Mouse (Mus musculus): ENCODE measurements around the gene Tmem88.

Tmem88 gene

DNA sequence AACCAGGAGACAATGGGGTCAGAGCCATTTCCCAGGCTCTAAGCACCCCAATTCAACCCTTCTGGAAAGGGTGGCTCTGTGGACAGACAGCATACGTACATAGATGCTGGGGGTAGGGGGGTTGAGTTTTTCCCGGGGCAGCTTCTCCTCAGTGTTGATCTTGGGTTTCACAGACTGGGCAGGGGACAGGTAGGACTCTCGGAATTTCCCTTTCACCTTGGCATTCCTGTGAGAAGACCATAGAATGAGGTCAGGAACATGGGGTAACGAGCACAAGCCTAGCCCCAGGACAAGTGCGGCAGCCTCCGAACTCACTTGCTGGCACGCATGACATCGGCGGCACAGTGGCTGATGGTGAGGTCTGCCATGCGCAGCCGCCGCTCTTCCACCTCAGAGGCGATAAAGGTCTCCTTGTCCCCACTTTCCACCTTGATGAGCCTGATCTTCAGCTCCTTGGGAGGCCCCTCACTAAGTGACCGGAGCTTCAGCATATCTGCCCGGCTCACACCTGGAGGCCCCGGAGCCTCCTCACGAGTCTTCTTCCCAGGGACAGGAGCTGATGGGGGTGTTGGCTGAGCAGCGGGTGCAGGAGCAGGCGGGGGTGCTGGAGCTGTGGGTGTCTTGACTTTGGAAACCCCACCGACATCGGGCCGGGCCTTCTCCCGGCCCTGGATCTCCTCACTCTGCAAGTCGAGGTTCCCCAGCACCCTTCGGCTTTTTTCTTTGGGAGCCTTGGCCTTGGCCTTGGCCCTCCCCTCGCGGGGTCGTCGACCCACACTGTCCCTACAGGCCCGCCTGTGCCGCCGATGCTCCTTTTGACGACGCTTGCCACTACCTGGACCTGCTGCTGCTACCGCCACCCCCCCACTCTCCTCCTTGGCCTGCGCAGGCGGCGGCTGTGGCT lies 5.9 kb upstream of the Tmem88 start:
- peak; percentile 19 to 46 for DNase-seq

DNA sequence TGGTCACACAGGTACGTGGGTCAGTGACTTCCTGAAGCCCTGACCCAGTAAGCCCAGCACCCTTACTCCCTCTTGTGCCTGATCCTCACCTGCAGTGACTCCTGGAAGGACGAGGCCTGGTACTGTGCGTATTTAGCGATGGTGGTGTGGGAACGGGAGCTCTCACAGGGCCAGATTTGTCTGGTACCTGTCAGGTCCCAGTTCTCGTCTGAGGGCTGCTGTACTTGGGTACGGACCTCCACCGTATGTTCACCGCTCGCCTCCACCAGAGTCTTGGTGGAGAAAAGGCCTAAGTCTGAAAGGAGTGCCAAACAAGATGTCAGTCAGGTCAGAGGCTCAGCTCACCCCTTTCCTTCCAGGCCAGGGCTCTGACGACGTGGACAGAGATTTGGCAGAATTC lies 4.0 kb upstream of the Tmem88 start:
- peak; percentile 22 to 32 for DNase-seq

DNA sequence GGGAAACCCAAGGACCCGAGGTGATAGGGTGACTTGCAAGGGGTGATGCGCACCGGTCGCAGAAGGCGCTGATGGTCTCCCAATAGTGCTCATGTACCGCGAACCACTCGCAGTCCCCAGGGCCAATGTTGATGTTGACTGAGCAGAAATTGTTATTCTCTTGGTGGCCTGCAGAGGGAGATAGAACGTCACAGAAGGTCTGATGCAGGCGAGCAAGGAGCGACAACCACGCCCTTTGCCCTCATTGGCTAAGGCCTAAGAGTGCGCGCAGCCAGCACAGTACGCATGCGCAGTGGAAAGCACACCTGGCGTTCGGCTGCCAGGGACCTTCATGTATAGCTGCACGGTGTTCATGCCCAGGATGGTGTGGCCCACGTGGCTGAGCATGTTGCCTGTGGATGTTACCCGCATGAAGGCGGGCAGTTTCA lies 3.2 kb upstream of the Tmem88 start:
- peak; percentile 92 to 97 for DNase-seq

DNA sequence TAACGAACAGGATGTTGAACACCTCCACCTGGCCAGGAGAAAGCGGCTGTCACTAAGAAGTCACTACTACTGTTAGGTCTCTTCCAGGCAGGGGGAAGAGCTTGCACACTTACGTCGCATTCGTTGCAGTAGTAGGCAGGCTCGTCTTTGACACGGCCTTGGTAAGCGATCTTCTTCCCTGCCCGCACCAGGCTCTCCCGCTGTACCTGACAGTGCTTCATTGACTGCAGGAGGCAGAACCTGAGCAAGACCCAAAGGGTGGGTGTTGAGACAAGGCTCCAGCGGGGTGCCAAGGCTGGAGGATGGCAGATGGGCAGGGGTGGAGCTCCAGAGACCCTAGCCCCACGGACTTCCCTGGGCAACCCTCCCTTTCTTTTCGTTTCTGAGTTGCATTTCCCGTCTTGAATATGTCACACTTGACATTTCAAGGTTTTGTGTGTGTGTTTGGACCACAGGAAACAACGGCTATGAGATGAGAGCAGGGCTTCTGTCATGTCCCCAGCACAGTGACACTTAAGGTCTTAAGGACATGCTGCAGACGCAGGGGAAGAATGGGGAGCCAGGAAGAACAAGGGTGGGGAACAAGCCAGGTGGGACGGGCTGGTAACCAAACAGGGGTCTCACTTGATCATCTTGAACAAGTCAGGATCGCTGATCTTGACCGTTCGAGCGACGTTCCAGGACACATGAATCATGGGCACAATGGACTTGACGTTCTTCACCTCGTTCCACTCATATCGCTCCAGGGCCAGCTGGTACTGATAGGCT lies 2.2 kb upstream of the Tmem88 start:
- peak in 1 of 2 experiments; percentile 41 for DNase-seq

DNA sequence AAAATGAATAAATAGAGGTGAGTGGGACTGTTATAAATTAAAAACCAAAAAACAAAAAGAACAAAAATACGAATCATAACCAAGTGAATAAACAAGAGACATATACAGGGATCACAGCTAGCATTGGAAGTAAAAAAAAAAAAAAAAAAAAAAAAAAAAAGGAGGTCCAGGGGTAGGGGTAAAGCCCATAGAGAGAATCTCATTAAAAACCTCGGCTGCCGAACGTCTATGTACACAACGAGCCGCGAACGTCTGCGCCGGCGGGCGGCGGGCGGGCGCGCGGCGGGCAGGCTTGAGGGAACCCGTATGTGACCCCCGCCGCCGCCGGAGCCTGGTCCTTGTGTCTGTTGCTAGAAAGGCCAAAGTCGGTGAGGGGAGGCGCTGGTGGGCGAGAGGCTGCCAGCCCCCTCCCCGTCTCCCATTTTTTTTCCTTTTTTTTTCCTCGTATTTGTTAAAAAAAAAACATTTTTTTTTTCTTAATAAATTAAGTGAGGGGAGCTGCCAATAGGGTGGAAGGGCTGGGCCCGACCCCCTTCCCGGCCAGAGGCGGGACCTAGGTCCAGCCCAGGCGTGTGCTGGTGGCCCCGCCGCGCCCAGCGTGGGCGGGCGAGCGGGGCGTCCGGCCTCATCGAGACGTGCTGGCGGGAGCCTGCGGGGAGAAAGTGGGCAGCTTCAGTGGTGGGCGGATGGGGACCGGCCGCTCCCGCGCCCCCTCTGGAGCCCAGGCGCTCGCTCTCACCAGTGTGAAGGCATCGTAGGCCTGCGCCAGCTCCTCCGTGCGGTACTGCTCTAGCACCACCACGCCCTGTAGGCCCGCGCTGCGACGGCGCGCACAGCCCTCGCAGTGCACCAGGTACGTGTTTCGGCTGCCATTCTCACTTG lies 1.4 kb upstream of the Tmem88 start:
- DNase-seq, result peak; percentile 45 to 54

DNA sequence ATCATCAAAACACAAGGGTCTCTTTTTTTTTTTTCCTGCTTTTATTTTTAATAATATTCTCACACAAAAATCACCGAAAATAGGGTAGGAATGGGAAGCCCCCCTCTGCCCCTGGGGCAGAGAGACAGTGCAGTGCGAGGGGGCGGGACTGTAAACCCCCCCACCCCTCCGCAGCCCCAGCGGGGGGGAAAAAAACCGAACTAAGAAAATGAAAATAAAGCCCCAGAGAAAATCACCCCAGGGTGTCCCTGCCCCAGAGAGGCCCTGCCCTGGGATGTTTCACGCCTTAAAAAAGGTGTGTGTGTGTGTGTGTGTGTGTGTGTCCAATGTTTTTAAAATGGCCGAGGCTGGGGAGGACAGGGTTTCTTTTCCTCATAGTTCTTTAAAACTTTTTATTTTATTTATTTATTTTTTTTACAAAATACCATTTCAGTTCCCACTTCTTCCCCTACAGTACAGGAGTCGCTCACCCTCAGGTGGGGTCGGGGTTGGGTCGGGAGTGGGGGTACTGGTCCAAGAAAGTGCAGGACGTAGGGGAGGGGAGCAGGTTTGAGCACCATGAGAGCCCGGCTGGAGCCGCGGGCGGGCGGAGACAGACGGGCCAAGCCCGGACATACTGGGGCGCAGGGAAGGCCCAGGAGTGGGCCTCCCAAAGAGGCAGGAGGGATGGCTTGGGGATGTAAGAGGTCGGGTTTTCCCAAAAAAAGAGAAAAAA lies 609 bp upstream of the Tmem88 start:
- DNase-seq, result peak in 1 of 2 experiments; percentile 46

DNA sequence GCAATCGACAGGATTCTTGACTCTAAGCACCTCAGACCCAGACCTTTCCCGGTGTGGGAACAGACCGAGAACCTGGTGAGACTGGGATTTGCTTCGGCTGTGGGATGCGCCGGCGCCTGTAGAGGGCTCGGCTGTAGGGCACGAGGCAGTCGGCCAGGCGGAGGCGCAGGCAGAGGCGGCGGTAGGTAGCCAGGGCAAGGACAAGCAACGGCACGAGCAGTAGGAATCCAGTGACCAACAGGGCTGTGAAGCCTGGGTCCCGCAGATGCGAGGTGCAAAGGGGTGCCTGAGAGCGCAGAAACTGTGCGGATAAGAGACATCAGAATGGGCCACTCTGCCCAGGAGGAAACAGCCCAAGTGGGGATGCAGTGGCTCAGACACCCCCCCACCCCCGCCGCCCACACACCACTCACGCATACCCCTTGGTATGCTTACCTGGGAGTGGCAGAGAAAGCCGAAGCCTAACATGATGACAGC lies 415 bp downstream of the Tmem88 start:
- DNase-seq, result peak; percentile 63 to 74

DNA sequence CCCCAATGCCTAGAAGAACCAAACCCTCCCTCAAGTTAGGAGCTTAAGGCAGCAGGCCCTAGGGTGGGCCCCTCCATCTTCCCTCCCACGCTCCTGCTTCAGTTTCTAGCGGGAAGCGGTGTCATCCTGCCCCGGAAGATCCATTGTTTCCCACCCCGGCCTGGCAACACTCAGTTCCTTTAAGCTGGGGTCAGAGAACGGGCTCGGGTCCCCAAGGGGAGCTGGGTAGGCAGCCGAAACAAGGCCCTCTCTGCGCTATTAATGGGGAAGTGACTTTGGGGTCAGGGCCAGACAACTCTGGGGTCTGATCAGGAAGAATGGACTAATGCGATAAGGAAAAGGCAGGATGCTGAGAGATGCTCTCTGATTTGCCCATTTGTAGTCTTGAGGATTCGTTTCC lies 1.3 kb downstream of the Tmem88 start:
- peak in 1 of 2 experiments; percentile 36 for DNase-seq

DNA sequence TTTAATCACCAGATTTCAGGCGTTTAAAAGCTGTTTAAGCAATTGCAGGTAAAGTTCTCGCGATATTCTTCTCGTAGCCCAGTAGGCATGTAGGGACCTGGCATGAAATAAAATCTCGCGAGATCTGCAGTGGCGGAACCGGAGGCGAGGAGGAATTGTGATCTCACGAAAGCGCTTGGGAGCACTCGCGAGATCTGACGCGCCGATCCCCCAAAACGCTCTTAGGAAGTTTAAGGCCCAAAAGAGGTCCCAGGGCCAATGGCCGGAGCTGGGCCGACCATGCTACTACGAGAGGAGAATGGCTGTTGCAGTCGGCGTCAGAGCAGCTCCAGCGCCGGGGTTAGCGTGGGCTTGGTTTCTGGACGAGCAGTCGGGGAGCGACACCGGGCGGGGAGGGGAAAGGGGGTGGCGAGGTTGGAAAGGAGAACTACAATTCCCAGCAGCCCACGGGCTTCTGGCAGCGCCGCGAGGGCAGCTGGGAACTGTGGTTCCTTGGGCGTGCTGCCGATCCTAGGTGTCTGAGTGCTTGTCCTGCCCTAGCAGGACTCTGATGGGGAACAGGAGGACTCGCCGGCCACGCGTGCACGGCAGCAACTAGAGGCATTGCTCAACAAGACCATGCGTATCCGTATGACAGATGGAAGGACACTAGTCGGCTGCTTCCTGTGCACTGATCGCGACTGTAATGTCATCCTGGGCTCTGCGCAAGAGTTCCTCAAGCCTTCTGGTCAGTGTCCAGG lies 2.2 kb downstream of the Tmem88 start:
- peak; percentile 95 to 98 for DNase-seq

DNA sequence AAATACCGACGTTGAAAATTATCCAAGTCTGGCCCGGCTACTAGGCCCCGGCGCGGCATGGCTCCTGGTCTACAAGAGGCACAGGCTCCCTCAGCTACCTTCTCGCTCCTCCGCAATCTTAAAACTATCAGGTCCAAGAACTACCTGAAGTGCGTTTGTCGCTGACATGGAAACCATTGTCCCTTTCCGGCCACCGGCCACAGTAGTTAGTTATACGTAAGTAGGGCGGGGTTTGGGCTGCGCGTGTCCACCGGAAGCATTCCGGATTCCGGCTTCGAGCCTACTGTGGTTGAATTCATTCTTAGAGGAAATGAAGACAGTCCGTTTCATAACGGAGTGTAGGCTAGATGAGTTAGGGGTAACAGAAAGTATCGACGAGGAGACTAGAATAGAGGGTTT lies 2.8 kb downstream of the Tmem88 start, which contains the start of the genes Naa38 and Cyb5d1:
Gene Naa38 (plus strand): TSS at position 253 of the 399 bp plus-strand sequence.
Gene Cyb5d1 (minus strand): TSS at position 397 of the 399 bp plus-strand sequence.
- DNase-seq, result peak; percentile 93 to 95

DNA sequence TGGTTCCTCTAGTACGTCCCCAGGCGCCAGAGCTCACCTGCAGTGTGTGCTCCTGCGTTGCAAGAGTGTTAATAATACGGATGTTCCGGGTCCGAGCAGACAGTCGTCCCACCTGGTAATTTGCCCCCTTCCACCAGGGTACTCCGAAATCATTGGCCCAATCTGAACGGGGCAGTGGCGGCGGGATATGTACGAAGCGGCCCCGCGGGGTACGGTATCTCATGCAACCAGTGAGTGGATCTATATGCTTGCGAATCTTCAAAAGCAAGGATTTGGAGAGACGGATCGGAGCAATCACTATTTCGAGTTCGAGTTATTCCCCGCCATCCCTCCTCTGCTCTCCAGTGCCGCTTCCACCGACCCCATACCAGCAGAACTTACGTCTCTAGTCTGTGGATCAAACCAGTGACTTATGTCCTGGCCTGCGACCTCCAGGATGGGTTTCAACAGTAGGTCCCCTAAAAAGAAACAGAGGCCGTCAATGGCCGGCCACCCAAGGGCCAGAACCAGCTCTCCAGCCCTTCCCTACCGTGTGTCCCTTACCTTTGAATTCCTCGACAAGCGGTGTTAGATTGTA lies 3.4 kb downstream of the Tmem88 start:
- peak in 1 of 2 experiments; percentile 46 for DNase-seq

DNA sequence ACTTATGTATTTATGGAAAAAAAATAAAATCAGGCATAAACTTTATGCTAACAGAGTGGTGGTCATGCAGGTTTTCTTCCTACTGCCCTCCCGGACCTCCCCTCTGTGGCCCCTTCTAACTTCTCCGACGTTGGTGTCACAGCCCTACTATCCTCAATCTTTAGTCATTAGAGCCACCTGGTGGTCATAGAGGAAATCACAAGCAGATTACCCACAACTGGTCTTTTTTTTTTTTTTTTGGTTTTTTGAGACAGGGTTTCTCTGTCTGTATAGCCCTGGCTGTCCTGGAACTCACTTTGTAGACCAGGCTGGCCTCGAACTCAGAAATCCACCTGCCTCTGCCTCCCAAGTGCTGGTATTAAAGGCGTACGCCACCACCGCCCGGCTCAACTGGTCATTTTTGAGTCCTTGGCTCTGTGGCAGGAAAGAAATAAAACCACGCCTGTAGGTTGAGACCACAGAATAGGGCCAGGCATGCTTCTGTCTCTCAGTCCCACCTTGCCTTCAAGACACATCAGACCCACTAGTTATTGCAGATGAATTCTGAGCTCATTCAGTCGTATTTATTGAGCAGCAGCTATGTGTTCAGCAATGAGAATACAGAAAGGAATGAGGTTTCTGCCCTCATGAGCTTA lies 7.5 kb downstream of the Tmem88 start:
- DNase-seq, result peak; percentile 65 to 83

DNA sequence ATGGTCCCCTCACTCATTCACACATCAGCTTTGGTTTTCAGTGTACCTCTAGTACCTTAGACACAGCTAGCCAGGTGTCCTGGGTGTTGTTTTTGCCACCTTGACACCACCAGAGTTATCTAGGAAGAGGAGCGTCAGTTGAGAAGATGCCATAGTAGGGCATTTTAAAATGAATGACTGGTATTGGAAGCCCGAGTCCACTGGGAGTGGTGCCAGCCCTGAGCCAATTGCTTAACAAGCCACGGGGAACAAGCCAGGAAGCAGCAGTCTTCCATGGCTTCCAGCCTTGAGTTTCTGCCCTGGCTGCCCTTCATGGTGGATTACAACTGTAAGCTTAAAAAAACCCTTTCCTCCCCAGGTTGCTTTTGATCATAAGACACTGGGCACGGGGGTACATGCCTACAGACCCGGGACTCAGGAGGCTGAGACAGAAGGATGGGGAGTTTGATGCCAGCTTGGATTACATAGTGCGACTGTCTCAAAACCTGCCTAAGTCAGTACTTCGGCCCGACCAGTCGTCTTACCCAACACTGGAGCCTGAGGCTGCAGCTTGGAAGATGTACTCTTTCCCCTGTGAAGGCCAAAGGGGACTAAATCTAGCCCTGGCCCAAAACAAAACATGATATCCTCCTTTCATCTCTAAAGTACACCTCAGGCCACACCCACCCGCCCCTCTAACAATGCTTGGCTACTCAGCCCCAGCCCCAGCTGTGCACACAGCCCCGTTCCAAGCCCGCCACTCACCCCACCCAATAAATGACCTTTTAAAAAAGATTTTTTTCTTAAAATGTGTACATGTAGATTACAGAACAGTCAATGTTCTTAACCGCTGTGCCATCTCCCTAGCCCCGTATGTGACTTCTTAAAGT lies 8.3 kb downstream of the Tmem88 start:
- DNase-seq, result peak; percentile 52 to 75

DNA sequence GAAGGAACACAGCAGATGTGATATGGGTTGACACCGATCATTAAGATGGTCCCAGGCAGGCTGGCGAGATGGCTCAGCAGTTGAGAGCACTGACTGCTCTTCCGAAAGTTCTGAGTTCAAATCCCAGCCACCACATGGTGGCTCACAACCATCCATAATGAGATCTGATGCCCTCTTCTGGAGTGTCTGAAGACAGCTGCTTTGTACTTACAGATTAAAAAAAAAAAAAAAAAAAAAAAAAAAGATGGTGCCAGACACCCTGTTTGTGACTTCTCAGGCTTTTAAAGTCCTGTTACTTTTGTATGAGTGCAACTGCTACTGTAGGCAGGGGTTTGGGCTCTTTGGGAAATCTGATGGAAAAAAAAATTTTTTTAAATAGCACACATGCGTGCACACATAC lies 9.4 kb downstream of the Tmem88 start:
- DNase-seq, result no peak

DNA sequence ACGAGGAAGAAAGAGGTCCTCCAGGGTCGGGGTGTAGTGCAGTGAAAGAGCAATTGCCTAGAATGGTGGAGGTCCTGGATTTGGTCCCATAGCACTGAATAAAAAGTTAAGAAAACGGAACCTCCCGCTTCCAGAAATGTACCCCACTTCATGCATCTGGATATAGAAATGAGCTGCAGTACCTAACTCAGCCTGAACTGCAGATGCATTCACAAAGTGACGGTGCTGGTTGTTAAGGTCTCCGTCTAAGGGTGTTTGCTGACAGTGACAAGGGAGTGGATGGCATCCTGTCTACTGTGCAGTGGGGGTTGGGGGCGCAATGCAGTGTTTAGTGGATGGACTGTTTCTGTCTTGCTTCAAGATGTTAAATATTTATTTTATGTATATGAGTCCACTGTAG lies 11.3 kb downstream of the Tmem88 start:
- DNase-seq, result no peak

DNA sequence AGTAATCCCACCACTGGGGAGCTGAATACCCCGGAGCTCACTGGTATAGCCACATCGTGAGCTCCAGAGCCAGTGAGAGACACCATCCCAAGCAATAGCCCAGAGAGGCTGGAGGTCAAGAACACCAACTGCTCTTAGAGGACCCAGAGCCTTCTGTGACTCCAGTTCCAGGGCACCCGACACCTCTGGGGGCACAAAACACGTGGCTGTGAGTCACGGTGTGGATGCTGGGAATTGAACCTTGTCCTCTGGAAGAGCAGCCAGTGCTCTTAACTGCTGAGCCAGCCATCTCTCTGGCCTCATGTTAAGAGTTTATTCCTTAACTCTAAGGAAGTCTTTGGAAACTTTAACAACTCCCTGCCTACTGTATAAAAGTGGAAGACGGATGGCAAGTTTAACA lies 13.1 kb downstream of the Tmem88 start:
- DNase-seq, result no peak

DNA sequence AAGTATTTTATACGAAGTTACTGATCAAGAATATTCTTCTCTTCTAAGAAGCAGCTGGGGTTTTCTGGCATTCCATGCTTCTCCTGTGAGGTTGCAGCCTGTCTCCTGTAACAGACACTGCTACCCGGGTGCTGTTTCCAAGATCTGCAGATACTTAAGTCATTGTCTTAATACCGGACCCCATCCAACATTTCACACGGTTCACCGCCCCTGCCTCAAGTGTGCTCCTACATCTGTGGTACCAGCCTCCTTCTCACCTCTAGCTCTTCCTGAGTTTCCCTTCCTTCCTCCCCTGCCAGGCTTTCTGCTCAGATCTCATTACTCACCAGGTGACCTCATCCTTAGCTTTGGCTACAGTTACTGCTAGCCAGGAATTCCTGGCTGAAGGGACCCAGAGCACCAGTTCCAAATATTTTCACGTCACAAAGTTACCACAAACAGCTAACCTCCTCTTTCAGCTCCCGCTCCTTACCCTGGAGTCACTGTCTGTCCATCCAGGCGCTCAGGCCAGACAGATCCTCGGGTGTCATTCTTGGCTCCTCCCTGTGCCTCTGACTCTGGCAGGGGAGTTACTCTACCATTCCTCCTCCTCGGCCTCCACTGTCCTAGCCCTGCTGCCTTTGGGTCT lies 15.4 kb downstream of the Tmem88 start:
- peak; percentile 47 to 55 for DNase-seq

DNA sequence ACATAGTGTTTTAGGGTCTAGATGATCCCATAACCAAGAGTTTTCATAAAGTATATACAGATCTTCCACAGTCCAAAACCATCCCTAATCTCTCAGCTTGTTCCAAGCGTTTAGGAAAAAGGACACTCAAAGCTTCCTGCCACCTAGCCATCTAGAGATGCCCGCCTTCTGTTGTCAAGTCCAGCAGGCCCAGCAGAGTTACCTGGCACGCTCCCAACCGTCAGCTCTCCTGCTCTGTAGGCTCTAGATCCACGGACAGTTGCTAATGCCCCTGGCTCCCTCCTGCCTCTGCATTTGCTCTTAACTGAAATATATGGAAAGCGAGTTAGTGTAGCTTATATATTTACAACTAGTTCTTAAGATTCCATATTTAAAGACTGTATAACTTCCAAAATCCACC lies 16.7 kb downstream of the Tmem88 start:
- peak; percentile 81 to 90 for DNase-seq

DNA sequence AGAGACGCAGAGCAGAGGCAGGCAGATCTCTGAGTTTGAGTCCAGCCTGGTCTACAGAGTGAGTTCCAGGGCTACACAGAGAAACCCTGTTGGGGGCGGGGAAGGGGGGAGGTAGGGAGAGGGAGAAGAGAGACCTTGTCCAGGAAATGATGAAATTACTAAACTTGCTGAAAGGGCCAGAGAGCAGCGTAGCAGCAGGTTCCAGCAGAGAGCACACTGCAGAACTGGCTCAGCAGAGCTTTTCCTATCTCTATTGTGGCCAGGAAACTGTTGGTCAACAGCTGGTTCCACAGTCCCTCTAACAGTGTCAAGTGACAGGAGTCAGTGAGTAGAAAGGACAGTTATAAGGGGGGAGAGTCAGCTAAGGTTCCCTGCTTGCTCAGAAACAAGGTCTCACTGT lies 18.4 kb downstream of the Tmem88 start:
- no peak for DNase-seq

Data from cerebellum, postnatal 25 days (tissue).